Mouse (Mus musculus): ENCODE measurements at regions not wholly inside any gene's neighbourhood (a gene's known extent, or its start where the extent isn't known, plus 50 kb on each side); places are given as distances from the start of the nearest gene placed in this dataset.
A peak's percentile ranks its signal among the peaks of the same experiment; 100 is the strongest.

DNA sequence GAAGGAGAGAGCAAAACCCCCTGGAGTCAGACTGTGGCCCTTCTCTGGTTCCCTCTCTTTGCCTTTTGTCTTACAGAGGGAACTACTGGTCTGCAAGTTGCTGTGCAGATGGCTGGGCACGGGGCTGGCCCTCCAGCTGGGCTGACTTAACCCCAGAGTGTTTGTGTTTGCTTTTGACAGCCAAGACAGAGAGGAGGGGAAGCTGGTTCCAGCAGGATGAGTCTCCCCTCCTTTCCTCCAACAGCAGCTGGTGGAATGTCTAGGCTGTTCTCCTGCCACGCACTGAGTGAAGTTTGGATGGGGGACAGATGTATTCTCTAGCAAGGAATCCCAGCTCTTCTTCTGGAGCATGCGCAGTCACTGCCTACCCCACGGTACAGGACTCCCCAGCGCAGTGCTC is 56.5 kb upstream of the Zfhx3 start:
- peak; percentile 7 for DNase-seq (ENCODE audit: low spot score)
- H3K4me1 ChIP-seq (ENCODE audit: insufficient read depth, low read length): no peaks in the 10 kb centered on the region
- 64% methylated on average over 5 of the region's 5 CpGs for WGBS

DNA sequence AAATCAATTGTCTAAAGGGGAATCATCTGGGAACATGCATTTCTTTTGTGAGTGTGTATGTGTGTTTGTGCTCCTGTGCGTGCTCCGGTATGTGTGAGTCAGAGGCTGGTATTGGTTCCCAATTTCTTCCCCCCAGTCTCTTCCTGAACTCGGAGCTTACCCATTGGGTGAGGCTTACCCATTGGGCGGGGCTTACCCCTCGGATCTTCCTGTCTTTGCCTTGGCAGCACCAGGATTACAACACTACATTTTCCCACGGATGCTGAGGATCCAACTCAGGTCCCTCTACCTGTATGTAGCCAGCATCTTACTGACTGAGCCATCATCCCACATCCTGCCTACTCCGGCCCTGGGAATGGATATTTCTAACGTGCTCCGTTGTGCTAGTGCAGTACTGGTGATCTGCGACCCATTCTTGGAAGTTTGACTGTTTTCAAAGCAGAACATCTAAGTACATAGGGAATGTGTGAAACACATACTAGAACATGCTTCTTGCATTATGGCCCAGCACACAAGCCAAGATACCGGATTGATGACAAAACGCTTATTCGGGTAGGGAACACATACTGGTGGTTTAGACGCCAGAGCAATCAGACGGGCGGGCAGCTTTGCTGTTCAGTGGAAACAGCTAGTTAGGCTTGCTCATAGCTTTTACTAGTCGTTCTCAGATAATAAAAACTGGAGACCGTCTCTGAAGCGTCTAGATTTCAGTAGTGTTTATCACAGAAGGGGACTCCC is 55.8 kb upstream of the Zfhx3 start:
- no peak for DNase-seq (ENCODE audit: low spot score)
- no peak for TF ChIP-seq CTCF (IDR thresholded peaks at IDR 0.05; ENCODE audit: low read depth)

More for the DNA sequence above, 56.5 kb upstream of the Zfhx3 start:
- Histone ChIP-seq H3K36me3 (ENCODE audit: insufficient read depth, low read length) (no peaks in the 10 kb centered on the region), H3K27ac (no peak overlapping the region), H3K4me3 (ENCODE audit: low read length) (no peak overlapping the region), H3K4me2 (ENCODE audit: low read depth, low read length) (no peak overlapping the region), H3K9me3 (ENCODE audit: low read length) (no peaks in the 10 kb centered on the region), H3K9ac (replicated peaks; ENCODE audit: low read length) (no peak overlapping the region), H3K27me3 (ENCODE audit: insufficient read depth, low read length) (no peaks in the 10 kb centered on the region; the same call in 1 of the 2 replicates)
- no peak for ATAC-seq
- no peak for TF ChIP-seq CTCF (IDR thresholded peaks at IDR 0.05; ENCODE audit: low read depth)

DNA sequence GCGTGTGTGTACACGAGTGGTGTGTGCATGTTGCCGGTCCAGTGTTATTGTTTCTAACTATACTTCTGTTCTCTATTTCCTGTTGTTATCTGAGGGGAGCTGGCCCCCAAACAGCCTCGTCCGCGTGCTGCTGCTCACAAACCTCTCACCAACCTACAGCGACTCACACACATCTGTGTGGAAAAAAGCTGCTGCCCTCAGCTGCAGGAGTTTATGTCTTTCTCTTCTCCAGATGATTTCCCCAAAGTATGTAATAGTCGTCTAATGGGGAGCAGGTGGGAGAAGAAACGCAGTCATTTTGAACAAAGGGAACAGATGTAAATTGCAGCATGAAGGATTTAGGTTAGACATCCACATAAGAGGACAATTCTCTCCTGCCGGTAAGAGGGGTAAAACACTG is 55.1 kb upstream of the Zfhx3 start:
- no peaks in the 10 kb centered on the region; the same call in 1 of the 2 replicates for H3K27me3 ChIP-seq (ENCODE audit: insufficient read depth, low read length)
- 55% methylated on average over 10 of the region's 10 CpGs for WGBS
- H3K9ac ChIP-seq (replicated peaks; ENCODE audit: low read length): no peak overlapping the region
- DNase-seq (ENCODE audit: low spot score): no peak
- no peak for ATAC-seq
- no peak overlapping the region for H3K27ac ChIP-seq
- no peaks in the 10 kb centered on the region for H3K9me3 ChIP-seq (ENCODE audit: low read length)
- TF ChIP-seq CTCF (IDR thresholded peaks at IDR 0.05; ENCODE audit: low read depth): no peak
- no peak overlapping the region for H3K4me2 ChIP-seq (ENCODE audit: low read depth, low read length)
- no peak overlapping the region for H3K4me3 ChIP-seq (ENCODE audit: low read length)
- H3K36me3 ChIP-seq (ENCODE audit: insufficient read depth, low read length): no peaks in the 10 kb centered on the region
- H3K4me1 ChIP-seq (ENCODE audit: insufficient read depth, low read length): no peaks in the 10 kb centered on the region

More for the DNA sequence above, 55.8 kb upstream of the Zfhx3 start:
- Histone ChIP-seq H3K9ac (replicated peaks; ENCODE audit: low read length) (no peak overlapping the region), H3K27me3 (ENCODE audit: insufficient read depth, low read length) (no peaks in the 10 kb centered on the region; the same call in 1 of the 2 replicates), H3K4me3 (ENCODE audit: low read length) (no peak overlapping the region), H3K36me3 (ENCODE audit: insufficient read depth, low read length) (no peaks in the 10 kb centered on the region), H3K4me1 (ENCODE audit: insufficient read depth, low read length) (no peaks in the 10 kb centered on the region), H3K27ac (no peak overlapping the region), H3K4me2 (ENCODE audit: low read depth, low read length) (no peak overlapping the region), H3K9me3 (ENCODE audit: low read length) (no peaks in the 10 kb centered on the region)
- ATAC-seq: no peak
- WGBS: 85% methylated on average over 19 of the region's 19 CpGs

DNA sequence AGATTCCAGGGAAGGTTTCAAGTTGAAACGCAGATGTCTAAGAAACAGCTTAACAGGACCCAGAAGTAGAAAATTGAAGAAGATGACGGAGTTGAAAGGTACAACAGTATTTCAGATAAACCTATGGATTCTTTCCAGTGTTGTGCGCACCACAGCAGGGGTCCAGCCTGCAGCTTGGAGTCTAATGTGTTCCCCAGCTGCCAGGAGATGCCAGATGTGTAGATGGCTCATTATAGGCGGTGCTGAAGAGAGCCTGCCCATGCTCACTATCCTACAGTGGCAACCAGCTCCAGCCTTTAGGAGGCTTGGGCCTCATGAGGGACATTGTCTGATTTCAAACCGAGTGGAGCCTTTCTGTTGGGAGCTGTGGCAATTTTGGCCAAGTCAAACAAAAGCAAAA is 51.5 kb upstream of the Zfhx3 start:
- ATAC-seq (no peak), DNase-seq (ENCODE audit: low spot score) (no peak)
- H3K27ac ChIP-seq: no peak overlapping the region
- H3K4me2 ChIP-seq (ENCODE audit: low read depth, low read length): no peak overlapping the region
- H3K4me1 ChIP-seq (ENCODE audit: insufficient read depth, low read length): no peaks in the 10 kb centered on the region
- no peaks in the 10 kb centered on the region for H3K9me3 ChIP-seq (ENCODE audit: low read length)
- no peak overlapping the region for H3K9ac ChIP-seq (replicated peaks; ENCODE audit: low read length)
- no peaks in the 10 kb centered on the region; the same call in 1 of the 2 replicates for H3K27me3 ChIP-seq (ENCODE audit: insufficient read depth, low read length)
- no peaks in the 10 kb centered on the region for H3K36me3 ChIP-seq (ENCODE audit: insufficient read depth, low read length)
- WGBS: 70% methylated on average over 5 of the region's 5 CpGs
- TF ChIP-seq CTCF (IDR thresholded peaks at IDR 0.05; ENCODE audit: low read depth): no peak
- H3K4me3 ChIP-seq (ENCODE audit: low read length): no peak overlapping the region

Small RNA genes in the stretch of these regions (microRNA-seq; reads per million reads assigned to microRNA genes)
- gene Gm22825 (0 reads per million in 2 experiments), gene Gm23646 (0 reads per million in 2 experiments)

Measured in hindbrain, postnatal 0 days (tissue).